Mouse (Mus musculus) large intestine, adult 2 months (tissue): Measurements from ENCODE around the gene Prokr2. TPM values are rescaled to one million over a fixed set of nuclear protein-coding genes. Genes with fewer than 3 reads are reported as not detected.
"Not testable (repeated sequence)": the region's sequence is repeated elsewhere in the genome, so short reads cannot be mapped to it uniquely, and the experiment has no call there.

Experiments
- DNase-seq: peaks from one replicate; pipeline ENCODE4 v3.0.0-alpha.2; 2012; ENCODE audit warnings: low read depth, low spot score
- WGBS: fragments of 180-500 bp; shearing (Covaris S2); methylation state at CpG from one replicate; pipeline ENCODE4 v1.1.7; 2018; 5-methylcytosine and 5-hydroxymethylcytosine counted together
- polyA plus RNA-seq: library from polyadenylated mRNA; depleted of rRNA; stranded (reverse); fragments of >200 nt; gene quantifications from 2 replicates; pipeline ENCODE4 v1.2.3, GENCODE M21; 2012; rRNA removed

Prokr2 gene
- polyA plus RNA-seq, 1 experiment, result not detected

- no peak for DNase-seq
- 44% methylated on average over 6 of the region's 6 CpGs for WGBS
Observed at GRCm38 (mm10) chr2:132290808-132291207, 94.4 kb downstream of the Prokr2 start.

- WGBS, result 34% methylated on average over 5 of the region's 7 CpGs
Observed at GRCm38 (mm10) chr2:132289213-132289612, 96.0 kb downstream of the Prokr2 start.

More at GRCm38 (mm10) chr2:132289213-132289612, 96.0 kb downstream of the Prokr2 start:
- DNase-seq, result not testable (repeated sequence)

Other genes with a start within 250 kb of the Prokr2 start
- 10.6 and 22.4 TPM in 2 replicates for gene Slc23a2, start 240.3 kb downstream of the Prokr2 start, polyA plus RNA-seq
- gene Tmem230, start 137.6 kb downstream of the Prokr2 start, polyA plus RNA-seq, result 34.9 and 64.0 TPM in 2 replicates
- gene Pcna, start 132.1 kb downstream of the Prokr2 start, polyA plus RNA-seq, result 98.9 and 104 TPM in 2 replicates
- 23.4 and 29.0 TPM in 2 replicates for gene Cds2, start 122.3 kb downstream of the Prokr2 start, polyA plus RNA-seq
- gene Gpcpd1, start 202.3 kb upstream of the Prokr2 start, polyA plus RNA-seq, result 6.7 and 8.4 TPM in 2 replicates